Mouse (Mus musculus): ENCODE results near the gene Actl7b.

- TF ChIP-seq CTCF (IDR thresholded peaks at IDR 0.05; ENCODE audit: low read depth, low read length) (no peak), TAL1 (conservative IDR thresholded peaks at IDR 0.05; ENCODE audit: low read depth, low read length) (no peak), GATA1 (IDR thresholded peaks at IDR 0.05; ENCODE audit: borderline replicate concordance, low read length) (no peak)
Measured at GRCm38 (mm10) chr4:56720403-56720802, 20.8 kb downstream of the Actl7b start.

All from G1E (cell line).